7 mouse cellular contexts compared by ENCODE assay signal in genomic region chr11:6275094-6275484, GRCm38 (mm10). TPM values are rescaled to one million over a fixed set of nuclear protein-coding genes. Genes with fewer than 3 reads are reported as not detected.
DNase-seq lines count a peak whose midpoint lies in the region; ATAC-seq and TF ChIP-seq lines count a peak whose summit lies in the region.

No protein-coding gene starts in this region.

- no peak for TF ChIP-seq EP300 in stomach, postnatal 0 days (optimal IDR thresholded peaks at IDR 0.05)

- no peak for TF ChIP-seq CTCF in stomach, postnatal 0 days (IDR thresholded peaks at IDR 0.05; ENCODE audit: low read depth)

- peak overlapping the region; percentile 2; the same call in 1 of the 2 replicates for H3K4me2 ChIP-seq in neural tube, embryonic 11.5 days (ENCODE audit: low read depth)
- H3K4me2 ChIP-seq in forebrain, embryonic 15.5 days (replicated peaks) = peak overlapping the region; percentile 82
- H3K4me2 ChIP-seq in liver, embryonic 11.5 days = peak overlapping the region; percentile 95
- H3K4me2 ChIP-seq in stomach, postnatal 0 days (replicated peaks; ENCODE audit: low read depth) = peak overlapping the region; percentile 92

- WGBS in neural tube, embryonic 11.5 days = 28% methylated on average over 7 of the region's 7 CpGs
- 25% methylated on average over 7 of the region's 7 CpGs for WGBS in forebrain, embryonic 15.5 days
- WGBS in liver, embryonic 11.5 days = 27% methylated on average over 7 of the region's 7 CpGs
- WGBS in stomach, postnatal 0 days = 21% methylated on average over 7 of the region's 7 CpGs

- H3K27me3 ChIP-seq in neural tube, embryonic 11.5 days (ENCODE audit: control insufficient read depth, insufficient read depth, low read length) = no peaks in the 10 kb centered on the region
- H3K27me3 ChIP-seq in forebrain, embryonic 15.5 days = no peaks in the 10 kb centered on the region
- no peaks in the 10 kb centered on the region for H3K27me3 ChIP-seq in liver, embryonic 11.5 days (replicated peaks; ENCODE audit: control insufficient read depth, insufficient read depth, low read length)
- H3K27me3 ChIP-seq in stomach, postnatal 0 days (ENCODE audit: control insufficient read depth, insufficient read depth, low read length) = no peaks in the 10 kb centered on the region

- peaks cover 10% of the 10 kb centered on the region for H3K4me1 ChIP-seq in neural tube, embryonic 11.5 days (ENCODE audit: control insufficient read depth, insufficient read depth, low read length)
- peaks cover 31% of the 10 kb centered on the region for H3K4me1 ChIP-seq in forebrain, embryonic 15.5 days
- H3K4me1 ChIP-seq in liver, embryonic 11.5 days (replicated peaks; ENCODE audit: control insufficient read depth, insufficient read depth, low read length) = peaks cover 15% of the 10 kb centered on the region
- H3K4me1 ChIP-seq in stomach, postnatal 0 days (replicated peaks; ENCODE audit: control insufficient read depth, insufficient read depth) = peaks cover 5% of the 10 kb centered on the region; the same call in 1 of the 2 replicates

- H3K9ac ChIP-seq in neural tube, embryonic 11.5 days (ENCODE audit: low read length) = no peak overlapping the region
- peak overlapping the region; percentile 93 for H3K9ac ChIP-seq in forebrain, embryonic 15.5 days (replicated peaks)
- peak overlapping the region; percentile 92 for H3K9ac ChIP-seq in liver, embryonic 11.5 days (ENCODE audit: low read depth, low read length)
- peak overlapping the region; percentile 87; the same call in 1 of the 2 replicates for H3K9ac ChIP-seq in stomach, postnatal 0 days (ENCODE audit: low read length)

- H3K4me3 ChIP-seq in neural tube, embryonic 11.5 days (ENCODE audit: low read depth, low read length) = peak overlapping the region; percentile 94
- peak overlapping the region; percentile 82 for H3K4me3 ChIP-seq in forebrain, embryonic 15.5 days
- H3K4me3 ChIP-seq in liver, embryonic 11.5 days (ENCODE audit: low read depth, low read length) = peak overlapping the region; percentile 95
- H3K4me3 ChIP-seq in stomach, postnatal 0 days (ENCODE audit: low read depth, low read length) = peak overlapping the region; percentile 84

- DNase-seq in neural tube, embryonic 11.5 days (ENCODE audit: low spot score) = no peak
- DNase-seq in neural tube, embryonic 10.5 days (ENCODE audit: extremely low spot score, low spot score) = no peak
- DNase-seq in liver, embryonic 11.5 days (ENCODE audit: low spot score) = no peak
- no peak for DNase-seq in stomach, postnatal 0 days (ENCODE audit: low spot score)
- DNase-seq in thymus, adult 18-20 months = no peak
- no peak for DNase-seq in urinary bladder, postnatal 4 days (ENCODE audit: low spot score in 2 of 2)

- peaks cover 4% of the 10 kb centered on the region for H3K36me3 ChIP-seq in neural tube, embryonic 11.5 days (ENCODE audit: control insufficient read depth, insufficient read depth, low read length)
- peaks cover 21% of the 10 kb centered on the region for H3K36me3 ChIP-seq in forebrain, embryonic 15.5 days
- peaks cover 11% of the 10 kb centered on the region for H3K36me3 ChIP-seq in liver, embryonic 11.5 days (ENCODE audit: control insufficient read depth, insufficient read depth, low read length)
- H3K36me3 ChIP-seq in stomach, postnatal 0 days (ENCODE audit: control insufficient read depth, insufficient read depth, low read length) = peaks cover 5% of the 10 kb centered on the region; the same call in 1 of the 2 replicates

- peak; percentile 48 for ATAC-seq in neural tube, embryonic 11.5 days (ENCODE audit: insufficient read depth, low FRiP score, low TSS enrichment)
- no peak for ATAC-seq in forebrain, embryonic 15.5 days (replicated peaks)
- no peak for ATAC-seq in liver, embryonic 11.5 days (replicated peaks; ENCODE audit: low FRiP score)
- ATAC-seq in stomach, postnatal 0 days (ENCODE audit: low FRiP score, low TSS enrichment) = peak; percentile 65; the same call in 1 of the 2 replicates

- peak overlapping the region; percentile 9; the same call in 1 of the 2 replicates for H3K27ac ChIP-seq in neural tube, embryonic 11.5 days (ENCODE audit: low read depth, low read length)
- peak overlapping the region; percentile 92 for H3K27ac ChIP-seq in forebrain, embryonic 15.5 days (replicated peaks)
- peak overlapping the region; percentile 25; the same call in 1 of the 2 replicates for H3K27ac ChIP-seq in liver, embryonic 11.5 days (ENCODE audit: low read depth, low read length)
- peak overlapping the region; percentile 75 for H3K27ac ChIP-seq in stomach, postnatal 0 days (replicated peaks)

- H3K9me3 ChIP-seq in neural tube, embryonic 11.5 days (ENCODE audit: control insufficient read depth, low read length) = no peaks in the 10 kb centered on the region
- no peaks in the 10 kb centered on the region for H3K9me3 ChIP-seq in forebrain, embryonic 15.5 days
- H3K9me3 ChIP-seq in liver, embryonic 11.5 days (ENCODE audit: control insufficient read depth, low read length) = no peaks in the 10 kb centered on the region
- H3K9me3 ChIP-seq in stomach, postnatal 0 days (ENCODE audit: control insufficient read depth, low read length) = no peaks in the 10 kb centered on the region

RNA-seq across cellular contexts. Expression of gene Tmed4, which starts 0.4 kb away (rescaled TPM):
- polyA plus RNA-seq in neural tube, embryonic 11.5 days (2014; fragmentation: Nextera tagmentation; extraction: Ambion mirVana) = 145 and 154 TPM in 2 replicates
- 154 and 168 TPM in 2 replicates for polyA plus RNA-seq in forebrain, embryonic 15.5 days (2015; fragmentation: Nextera tagmentation; extraction: Ambion mirVana)
- polyA plus RNA-seq in liver, embryonic 11.5 days (2014; fragmentation: Nextera tagmentation; extraction: Ambion mirVana) = 76.2 and 78.8 TPM in 2 replicates
- polyA plus RNA-seq in stomach, postnatal 0 days (2015; fragmentation: Nextera tagmentation; extraction: Ambion mirVana) = 99.1 and 99.8 TPM in 2 replicates

RNA-seq across cellular contexts. Expression of gene Ddx56, which starts 7.5 kb away (rescaled TPM):
- 105 and 107 TPM in 2 replicates for polyA plus RNA-seq in neural tube, embryonic 11.5 days (2014; fragmentation: Nextera tagmentation; extraction: Ambion mirVana)
- polyA plus RNA-seq in forebrain, embryonic 15.5 days (2015; fragmentation: Nextera tagmentation; extraction: Ambion mirVana) = 82.5 and 83.6 TPM in 2 replicates
- 141 and 151 TPM in 2 replicates for polyA plus RNA-seq in liver, embryonic 11.5 days (2014; fragmentation: Nextera tagmentation; extraction: Ambion mirVana)
- 50.3 and 54.7 TPM in 2 replicates for polyA plus RNA-seq in stomach, postnatal 0 days (2015; fragmentation: Nextera tagmentation; extraction: Ambion mirVana)

RNA-seq across cellular contexts. Expression of gene Ogdh, which starts 16.3 kb away (rescaled TPM):
- 93.0 and 104 TPM in 2 replicates for polyA plus RNA-seq in neural tube, embryonic 11.5 days (2014; fragmentation: Nextera tagmentation; extraction: Ambion mirVana)
- polyA plus RNA-seq in forebrain, embryonic 15.5 days (2015; fragmentation: Nextera tagmentation; extraction: Ambion mirVana) = 88.0 and 88.7 TPM in 2 replicates
- polyA plus RNA-seq in liver, embryonic 11.5 days (2014; fragmentation: Nextera tagmentation; extraction: Ambion mirVana) = 124 and 131 TPM in 2 replicates
- polyA plus RNA-seq in stomach, postnatal 0 days (2015; fragmentation: Nextera tagmentation; extraction: Ambion mirVana) = 82.3 and 99.8 TPM in 2 replicates

RNA-seq across cellular contexts. Expression of gene Npc1l1, which starts 45.1 kb away (rescaled TPM):
- polyA plus RNA-seq in neural tube, embryonic 11.5 days (2014; fragmentation: Nextera tagmentation; extraction: Ambion mirVana) = not detected in 2 replicates
- polyA plus RNA-seq in forebrain, embryonic 15.5 days (2015; fragmentation: Nextera tagmentation; extraction: Ambion mirVana) = 0.04 TPM in 1 of 2 replicates, not detected in the other
- polyA plus RNA-seq in liver, embryonic 11.5 days (2014; fragmentation: Nextera tagmentation; extraction: Ambion mirVana) = 0.06 and 0.23 TPM in 2 replicates
- 1.5 TPM in 2 replicates for polyA plus RNA-seq in stomach, postnatal 0 days (2015; fragmentation: Nextera tagmentation; extraction: Ambion mirVana)

Comparison
In these comparisons a context has a peak if more than half of its experiments do, and no peak if none do; other contexts are left out.
1. ATAC-seq: peak in neural tube, embryonic 11.5 days (single experiment) and stomach, postnatal 0 days (single experiment); none in forebrain, embryonic 15.5 days (single experiment) and liver, embryonic 11.5 days (single experiment).
2. H3K27ac ChIP-seq: peak in every context shown above with its lines; median percentile 92 in forebrain, embryonic 15.5 days; 75 in stomach, postnatal 0 days; 25 in liver, embryonic 11.5 days; 9 in neural tube, embryonic 11.5 days.
3. H3K4me2 ChIP-seq: peak in every context shown above with its lines; median percentile 95 in liver, embryonic 11.5 days; 92 in stomach, postnatal 0 days; 82 in forebrain, embryonic 15.5 days; 2 in neural tube, embryonic 11.5 days.
4. Peak in every context shown above with its lines, with median percentiles within 50 percentile points of each other: H3K4me3 ChIP-seq.